In genomic region chr17:23544766-23545165, GRCm38 (mm10) we compare ENCODE assay signal across 32 mouse cellular contexts. TPM values are rescaled to one million over a fixed set of nuclear protein-coding genes. Genes with fewer than 3 reads are reported as not detected.
DNase-seq lines count a peak whose midpoint lies in the region; ATAC-seq and TF ChIP-seq lines count a peak whose summit lies in the region.
"Had no signal": no experiment of that assay in that cellular context is flagged by ENCODE, and none has a peak within 500 bp of the region (broad histone marks: within the 10 kb centered on the region; RNA-seq: fewer than 3 reads in every experiment).

No protein-coding gene starts in this region.

- no peak overlapping the region for H3K4me3 ChIP-seq in stomach, postnatal 0 days (ENCODE audit: low read depth, low read length)
- H3K4me3 ChIP-seq: embryonic facial prominence, embryonic 13.5 days; forebrain, embryonic 10.5 days; forebrain, embryonic 15.5 days; heart, embryonic 15.5 days; hindbrain, embryonic 12.5 days; limb, embryonic 13.5 days; megakaryocyte, embryonic 14.5 days; midbrain, embryonic 12.5 days; myocyte; neural tube, embryonic 13.5 days; stomach, embryonic 15.5 days had no signal

- no peaks in the 10 kb centered on the region for H3K27me3 ChIP-seq in stomach, postnatal 0 days (ENCODE audit: control insufficient read depth, insufficient read depth, low read length)

- no peak for TF ChIP-seq CTCF in stomach, postnatal 0 days (IDR thresholded peaks at IDR 0.05; ENCODE audit: low read depth)

- peak; percentile 25 for DNase-seq in cerebellum, adult 9-10 months
- DNase-seq in cerebellum, adult 11-12 months, result no peak
- peak; percentile 0 for DNase-seq in kidney, adult 9 months
- no peak for DNase-seq in kidney, postnatal 36 days
- DNase-seq in testis, postnatal 14 days (ENCODE audit: low spot score), result peak; percentile 3
- no peak for DNase-seq in testis, postnatal 10 days (ENCODE audit: low spot score)
- DNase-seq in stomach, postnatal 0 days (ENCODE audit: low spot score), result no peak
- no peak for DNase-seq in right cerebral cortex, adult 2 months (ENCODE audit: low spot score in 2 of 2)
- DNase-seq: adrenal gland, adult 8-10 months; cerebellum, adult 9-11 months; embryo, embryonic 11 days; kidney, postnatal 25 days; lung, postnatal 4 days had no signal

- 0 out of 2 replicates have a peak overlapping the region, but pooled peaks have one; percentile 18 for H3K27ac ChIP-seq in stomach, postnatal 0 days (replicated peaks)
- H3K27ac ChIP-seq: embryonic facial prominence, embryonic 13.5 days; forebrain, embryonic 10.5 days; forebrain, embryonic 15.5 days; heart, embryonic 15.5 days; hindbrain, embryonic 12.5 days; hindbrain, postnatal 0 days; limb, embryonic 13.5 days; midbrain, embryonic 12.5 days; neural tube, embryonic 13.5 days; stomach, embryonic 15.5 days had no signal

- no peak for ATAC-seq in stomach, postnatal 0 days (ENCODE audit: low FRiP score, low TSS enrichment)
- ATAC-seq: forebrain, embryonic 15.5 days; hindbrain, postnatal 0 days; intestine, embryonic 16.5 days; lung, postnatal 0 days had no signal

- TF ChIP-seq EP300 in stomach, postnatal 0 days (optimal IDR thresholded peaks at IDR 0.05), result no peak

- no peaks in the 10 kb centered on the region for H3K4me1 ChIP-seq in stomach, postnatal 0 days (replicated peaks; ENCODE audit: control insufficient read depth, insufficient read depth)

- H3K36me3 ChIP-seq in stomach, postnatal 0 days (ENCODE audit: control insufficient read depth, insufficient read depth, low read length), result no peaks in the 10 kb centered on the region
- H3K36me3 ChIP-seq: embryonic facial prominence, embryonic 13.5 days; forebrain, embryonic 10.5 days; forebrain, embryonic 15.5 days; heart, embryonic 15.5 days; hindbrain, embryonic 12.5 days; limb, embryonic 13.5 days; midbrain, embryonic 12.5 days; neural tube, embryonic 13.5 days; stomach, embryonic 15.5 days had no signal

- WGBS in stomach, postnatal 0 days, result 47% methylated on average over 1 of the region's 1 CpGs

- H3K9ac ChIP-seq in stomach, postnatal 0 days (ENCODE audit: low read length), result no peak overlapping the region
- H3K9ac ChIP-seq: embryonic facial prominence, embryonic 13.5 days; forebrain, embryonic 15.5 days; heart, embryonic 15.5 days; hindbrain, embryonic 12.5 days; limb, embryonic 13.5 days; midbrain, embryonic 12.5 days; neural tube, embryonic 13.5 days; stomach, embryonic 15.5 days had no signal

- no peak overlapping the region for H3K4me2 ChIP-seq in stomach, postnatal 0 days (replicated peaks; ENCODE audit: low read depth)
- H3K4me2 ChIP-seq: embryonic facial prominence, embryonic 13.5 days; forebrain, embryonic 15.5 days; heart, embryonic 15.5 days; hindbrain, embryonic 12.5 days; limb, embryonic 13.5 days; liver, embryonic 11.5 days; midbrain, embryonic 12.5 days; neural tube, embryonic 13.5 days; stomach, embryonic 15.5 days had no signal

- no peaks in the 10 kb centered on the region for H3K9me3 ChIP-seq in stomach, postnatal 0 days (ENCODE audit: control insufficient read depth, low read length)
- H3K9me3 ChIP-seq: embryonic facial prominence, embryonic 13.5 days; forebrain, embryonic 10.5 days; forebrain, embryonic 15.5 days; heart, embryonic 15.5 days; hindbrain, embryonic 12.5 days; limb, embryonic 13.5 days; megakaryocyte, embryonic 14.5 days; midbrain, embryonic 12.5 days; neural tube, embryonic 13.5 days; stomach, embryonic 15.5 days had no signal

RNA-seq across cellular contexts. Expression of gene Zfp213, which starts 19.3 kb away (rescaled TPM):
- 8.9 and 9.2 TPM in 2 replicates for polyA plus RNA-seq in stomach, postnatal 0 days (2015; fragmentation: Nextera tagmentation; extraction: Ambion mirVana)

RNA-seq across cellular contexts. Expression of gene Zfp13, which starts 54.5 kb away (rescaled TPM):
- 4.0 and 5.7 TPM in 2 replicates for polyA plus RNA-seq in stomach, postnatal 0 days (2015; fragmentation: Nextera tagmentation; extraction: Ambion mirVana)

RNA-seq across cellular contexts. Expression of gene Zscan10, which starts 55.9 kb away (rescaled TPM):
- 0.05 TPM in 1 of 2 replicates, not detected in the other for polyA plus RNA-seq in stomach, postnatal 0 days (2015; fragmentation: Nextera tagmentation; extraction: Ambion mirVana)
- polyA plus RNA-seq: forebrain, embryonic 15.5 days; frontal cortex, adult 2 months; heart, embryonic 15.5 days; intestine, embryonic 16.5 days; liver, embryonic 16.5 days; lung, postnatal 0 days; midbrain, embryonic 12.5 days; midbrain, postnatal 0 days; neural tube, embryonic 13.5 days; small intestine, adult 2 months had no signal

Comparison
In these comparisons a context has a peak if more than half of its experiments do, and no peak if none do; other contexts are left out.
1. DNase-seq: peak in cerebellum, adult 9-10 months (single experiment), kidney, adult 9 months (single experiment) and testis, postnatal 14 days (single experiment); none in cerebellum, adult 11-12 months (single experiment), kidney, postnatal 36 days (0 of 2), testis, postnatal 10 days (single experiment), stomach, postnatal 0 days (single experiment) and right cerebral cortex, adult 2 months (0 of 2).